Mouse (Mus musculus) MEL (cell line): ENCODE measurements at regions not wholly inside any gene's neighbourhood (a gene's known extent, or its start where the extent isn't known, plus 50 kb on each side); places are given as distances from the start of the nearest gene placed in this dataset.

Experiments
- DNase-seq: peaks from one replicate; pipeline ENCODE4 v3.0.0; 2011; ENCODE audit warnings: low read depth, low spot score
- H3K27ac ChIP-seq: 2 replicates; pipeline ENCODE4 v1.5.1; 2012; ENCODE audit warnings: low read depth, mild to moderate bottlenecking, control low read depth, low read length, moderate library complexity; ENCODE audit not compliant: control insufficient read depth
- H3K27me3 ChIP-seq, 2 experiments: fragments of 150-350 bp in 1 of 2; sonication (generic) in 1 of 2; 2 replicates each; pipeline ENCODE4 v1.6.1; 2012; ENCODE audit warnings: low read length in 2 of 2, mild to moderate bottlenecking in 2 of 2, improper control_type of control experiment in 1 of 2, moderate library complexity in 1 of 2; ENCODE audit not compliant: insufficient read depth in 2 of 2, control insufficient read depth in 1 of 2
- H3K36me3 ChIP-seq, 2 experiments: 2 replicates each; pipeline ENCODE4 v1.6.1; 2012 to 2014; ENCODE audit warnings: low read length in 2 of 2, improper control_type of control experiment in 1 of 2, inconsistent platforms in 1 of 2, mild to moderate bottlenecking in 1 of 2; ENCODE audit not compliant: insufficient read depth in 2 of 2, control insufficient read depth in 1 of 2
- H3K4me1 ChIP-seq, 2 experiments: fragments of 150-350 bp in 1 of 2; sonication (generic) in 1 of 2; 2 replicates each; pipeline ENCODE4 v1.6.1; 2012; ENCODE audit warnings: low read length in 2 of 2, improper control_type of control experiment in 1 of 2, mild to moderate bottlenecking in 1 of 2; ENCODE audit not compliant: insufficient read depth in 2 of 2, control insufficient read depth in 1 of 2
- H3K4me3 ChIP-seq, 2 experiments: fragments of 150-350 bp in 1 of 2; sonication (generic) in 1 of 2; 2 replicates each; pipeline ENCODE4 v1.5.1; 2012; ENCODE audit warnings: low read depth in 2 of 2, low read length in 2 of 2, mild to moderate bottlenecking in 2 of 2, moderate library complexity in 2 of 2, control low read depth in 1 of 2, improper control_type of control experiment in 1 of 2; ENCODE audit not compliant: control insufficient read depth in 1 of 2, insufficient read depth in 1 of 2
- H3K79me2 ChIP-seq: 2 replicates; pipeline ENCODE4 v1.6.1; 2012; ENCODE audit warnings: mild to moderate bottlenecking, low read length, moderate library complexity; ENCODE audit not compliant: control insufficient read depth, poor library complexity, insufficient read depth
- H3K9ac ChIP-seq: 2 replicates; pipeline ENCODE4 v1.6.1; 2012; ENCODE audit warnings: low read depth, mild to moderate bottlenecking, control low read depth, low read length, moderate library complexity; ENCODE audit not compliant: control insufficient read depth, poor library complexity, severe bottlenecking
- H3K9me3 ChIP-seq: fragments of 150-350 bp; sonication (generic); replicated peaks from 2 replicates; pipeline ENCODE4 v1.6.1; 2012; ENCODE audit warnings: mild to moderate bottlenecking, low read length, improper control_type of control experiment, moderate library complexity; ENCODE audit not compliant: insufficient read depth
- BHLHE40 ChIP-seq: IDR thresholded peaks from 2 replicates; pipeline ENCODE4 v1.6.1; 2012; ENCODE audit warnings: low read depth, mild to moderate bottlenecking, inconsistent platforms, low read length, improper control_type of control experiment, borderline replicate concordance
- CHD1 ChIP-seq: IDR thresholded peaks from 2 replicates; pipeline ENCODE4 v1.6.1; 2012; ENCODE audit warnings: low read depth, mild to moderate bottlenecking, inconsistent platforms, low read length, improper control_type of control experiment
- CHD2 ChIP-seq: IDR thresholded peaks from 2 replicates; pipeline ENCODE4 v1.6.1; 2011; ENCODE audit warnings: low read length, improper control_type of control experiment
- ELF1 ChIP-seq: IDR thresholded peaks from 2 replicates; pipeline ENCODE4 v1.6.1; 2014; ENCODE audit warnings: low read depth, mild to moderate bottlenecking, inconsistent platforms, low read length, improper control_type of control experiment, moderate library complexity
- ETS1 ChIP-seq: IDR thresholded peaks from 2 replicates; pipeline ENCODE4 v1.6.1; 2012; ENCODE audit warnings: low read depth, mild to moderate bottlenecking, inconsistent platforms, low read length, improper control_type of control experiment, moderate library complexity
- GABPA ChIP-seq: IDR thresholded peaks from 2 replicates; pipeline ENCODE4 v1.6.1; 2012; ENCODE audit warnings: low read depth, mild to moderate bottlenecking, inconsistent platforms, low read length, improper control_type of control experiment, moderate library complexity
- HCFC1 ChIP-seq: IDR thresholded peaks from 2 replicates; pipeline ENCODE4 v1.6.1; 2012; ENCODE audit warnings: low read depth, mild to moderate bottlenecking, inconsistent platforms, low read length, improper control_type of control experiment, moderate library complexity
- KAT2A ChIP-seq: conservative IDR thresholded peaks from 2 replicates; pipeline ENCODE4 v1.6.1; 2012; ENCODE audit warnings: low read depth, low read length, improper control_type of control experiment, inconsistent platforms
- MAFK ChIP-seq: IDR thresholded peaks from 2 replicates; pipeline ENCODE4 v1.6.1; 2011; ENCODE audit warnings: low read depth, mild to moderate bottlenecking, low read length, improper control_type of control experiment, borderline replicate concordance
- MEF2A ChIP-seq: IDR thresholded peaks from 2 replicates; pipeline ENCODE4 v1.6.1; 2014; ENCODE audit warnings: low read depth, mild to moderate bottlenecking, inconsistent platforms, low read length, improper control_type of control experiment; ENCODE audit not compliant: poor library complexity, insufficient replicate concordance, severe bottlenecking; ENCODE audit errors: extremely low read depth
- MXI1 ChIP-seq: IDR thresholded peaks from 2 replicates; pipeline ENCODE4 v1.6.1; 2011; ENCODE audit warnings: mild to moderate bottlenecking, low read depth, low read length, improper control_type of control experiment
- NELFE ChIP-seq: IDR thresholded peaks from 2 replicates; pipeline ENCODE4 v1.6.1; 2011; ENCODE audit warnings: low read depth, low read length, improper control_type of control experiment
- POLR2AphosphoS2 ChIP-seq: IDR thresholded peaks from 2 replicates; pipeline ENCODE4 v1.6.1; 2011; ENCODE audit warnings: low read length, improper control_type of control experiment
- RAD21 ChIP-seq: IDR thresholded peaks from 2 replicates; pipeline ENCODE4 v1.6.1; 2011; ENCODE audit warnings: mild to moderate bottlenecking, low read depth, low read length, improper control_type of control experiment
- SIN3A ChIP-seq: IDR thresholded peaks from 2 replicates; pipeline ENCODE4 v1.6.1; 2012; ENCODE audit warnings: low read length, improper control_type of control experiment, inconsistent platforms
- SMC3 ChIP-seq: IDR thresholded peaks from 2 replicates; pipeline ENCODE4 v1.6.1; 2011; ENCODE audit warnings: low read depth, low read length, improper control_type of control experiment
- TBP ChIP-seq: IDR thresholded peaks from 2 replicates; pipeline ENCODE4 v1.8.0; 2011; ENCODE audit warnings: low read depth, low read length, improper control_type of control experiment
- TCF12 ChIP-seq: IDR thresholded peaks from 2 replicates; pipeline ENCODE4 v1.6.1; 2014; ENCODE audit warnings: low read depth, mild to moderate bottlenecking, inconsistent platforms, low read length, improper control_type of control experiment, moderate library complexity
- UBTF ChIP-seq: IDR thresholded peaks from 2 replicates; pipeline ENCODE4 v1.6.1; 2012; ENCODE audit warnings: low read depth, mild to moderate bottlenecking, inconsistent platforms, low read length, improper control_type of control experiment, moderate library complexity, borderline replicate concordance; ENCODE audit not compliant: insufficient read depth
- USF1 ChIP-seq: IDR thresholded peaks from 2 replicates; pipeline ENCODE4 v1.6.1; 2014; ENCODE audit warnings: low read depth, mild to moderate bottlenecking, inconsistent platforms, low read length, improper control_type of control experiment, moderate library complexity
- USF2 ChIP-seq, 2 experiments: IDR thresholded peaks; 2 replicates each; pipeline ENCODE4 v1.6.1; 2011 to 2012; ENCODE audit warnings: improper control_type of control experiment in 2 of 2, low read length in 2 of 2, borderline replicate concordance in 1 of 2, inconsistent platforms in 1 of 2, low read depth in 1 of 2, mild to moderate bottlenecking in 1 of 2; ENCODE audit not compliant: insufficient read depth in 1 of 2
- ZC3H11A ChIP-seq: IDR thresholded peaks from 2 replicates; pipeline ENCODE4 v1.6.1; 2012; ENCODE audit warnings: low read depth, mild to moderate bottlenecking, inconsistent platforms, low read length, improper control_type of control experiment

DNA sequence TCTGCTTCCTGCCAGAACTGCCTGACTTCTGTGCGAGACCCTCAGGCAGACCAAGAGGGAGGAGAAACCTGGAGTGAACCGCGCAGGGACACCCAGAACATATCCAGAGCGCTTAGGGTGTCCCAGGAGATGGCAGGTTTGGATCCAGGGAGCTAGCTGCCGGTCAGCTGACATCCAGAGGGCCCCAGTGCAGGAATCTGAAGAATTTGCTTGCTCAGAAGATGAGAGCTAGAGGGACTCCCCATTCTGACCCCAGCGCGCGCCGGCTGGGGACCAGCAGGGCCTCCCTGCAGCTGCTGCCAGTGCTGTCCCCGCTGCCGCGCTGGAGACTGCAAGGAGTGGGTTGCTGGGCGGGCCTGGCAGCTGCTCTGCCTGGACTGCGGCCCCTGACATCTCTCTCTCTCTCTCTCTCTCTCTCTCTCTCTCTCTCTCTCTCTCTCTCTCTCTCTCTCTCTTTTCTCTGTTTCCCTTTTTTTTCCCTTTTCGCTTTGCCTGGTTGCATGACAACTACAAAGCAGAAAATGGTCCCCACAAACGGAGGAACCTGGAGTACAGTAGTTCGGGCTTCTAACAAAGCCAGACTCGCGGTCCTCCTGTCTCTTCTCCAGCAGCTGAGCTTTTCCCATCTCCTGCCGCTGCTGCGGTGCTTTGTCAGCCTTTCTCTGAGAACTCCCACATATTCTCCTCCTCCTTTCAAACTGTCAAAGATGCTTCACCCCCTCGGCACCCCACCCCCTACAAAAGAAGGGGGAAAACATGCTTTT is 395.3 kb downstream of the Fign start:
- no peak overlapping the region for H3K4me3 ChIP-seq
- no peaks in the 10 kb centered on the region for H3K27me3 ChIP-seq
- no peaks in the 10 kb centered on the region for H3K79me2 ChIP-seq
- DNase-seq = no peak
- H3K4me1 ChIP-seq = no peaks in the 10 kb centered on the region
- H3K36me3 ChIP-seq = no peaks in the 10 kb centered on the region
- no peak overlapping the region for H3K9ac ChIP-seq
- TF ChIP-seq CHD1 = no peak
- no peak for TF ChIP-seq BHLHE40
- no peak for TF ChIP-seq NELFE
- TF ChIP-seq ELF1 = no peak
- TF ChIP-seq UBTF = no peak
- TF ChIP-seq HCFC1 = no peak
- no peak for TF ChIP-seq RAD21
- no peak for TF ChIP-seq MXI1
- no peak for TF ChIP-seq POLR2AphosphoS2
- no peak for TF ChIP-seq TBP
- TF ChIP-seq SIN3A = no peak
- TF ChIP-seq CHD2 = no peak
- no peak overlapping the region for H3K27ac ChIP-seq
- no peaks in the 10 kb centered on the region for H3K9me3 ChIP-seq

DNA sequence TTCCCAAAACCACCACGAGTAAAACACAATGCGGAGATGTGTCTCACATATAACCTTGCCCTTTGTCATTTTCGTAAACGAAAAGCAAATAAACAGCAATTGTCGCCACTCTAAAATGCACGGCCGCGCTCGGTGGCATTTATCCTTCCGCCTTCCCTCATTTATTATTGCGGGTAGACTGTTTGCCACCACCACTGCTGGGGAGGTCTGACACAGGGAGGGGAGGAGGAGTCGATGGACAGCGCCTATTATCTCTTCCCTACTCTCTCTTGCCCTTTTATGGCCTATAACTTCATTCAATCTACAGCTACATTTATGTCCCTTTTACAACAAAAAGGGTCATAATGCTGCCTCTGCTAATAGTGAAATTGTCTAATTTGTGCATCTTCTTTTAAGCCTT is 396.0 kb downstream of the Fign start:
- H3K9me3 ChIP-seq = no peaks in the 10 kb centered on the region
- H3K4me1 ChIP-seq = no peaks in the 10 kb centered on the region
- no peak overlapping the region for H3K4me3 ChIP-seq
- DNase-seq = no peak
- H3K79me2 ChIP-seq = no peaks in the 10 kb centered on the region
- H3K9ac ChIP-seq = no peak overlapping the region
- H3K27me3 ChIP-seq = no peaks in the 10 kb centered on the region
- no peaks in the 10 kb centered on the region for H3K36me3 ChIP-seq
- TF ChIP-seq KAT2A (no peak), MXI1 (no peak), SMC3 (no peak), MEF2A (no peak), USF1 (no peak), USF2 (IDR thresholded peaks at IDR 0.05; ENCODE audit: borderline replicate concordance in 1 of 2, insufficient read depth in 1 of 2, low read depth in 1 of 2, low read length in 2 of 2) (no peak), TCF12 (no peak), ZC3H11A (no peak), GABPA (no peak), ETS1 (no peak), ELF1 (no peak), MAFK (no peak)
- H3K27ac ChIP-seq = no peak overlapping the region
